ENCODE assay signal across 7 mouse cellular contexts in genomic region chr3:96102100-96102872, GRCm38 (mm10). TPM values are rescaled to one million over a fixed set of nuclear protein-coding genes. Genes with fewer than 3 reads are reported as not detected.
A peak's percentile ranks its signal among the peaks of the same experiment; 100 is the strongest.
DNase-seq lines count a peak whose midpoint lies in the region; ATAC-seq and TF ChIP-seq lines count a peak whose summit lies in the region.

No protein-coding gene starts in this region.

- no peaks in the 10 kb centered on the region for H3K27me3 ChIP-seq in forebrain, embryonic 15.5 days
- H3K27me3 ChIP-seq in hindbrain, embryonic 15.5 days = no peaks in the 10 kb centered on the region
- H3K27me3 ChIP-seq in megakaryocyte, embryonic 14.5 days (replicated peaks) = no peaks in the 10 kb centered on the region
- H3K27me3 ChIP-seq in spleen, adult 2 months (ENCODE audit: control insufficient read depth, insufficient read depth, low read length) = no peaks in the 10 kb centered on the region

- ATAC-seq in forebrain, embryonic 15.5 days (replicated peaks) = peak; percentile 39
- ATAC-seq in hindbrain, embryonic 15.5 days (ENCODE audit: low FRiP score, low read depth) = peak; percentile 25; the same call in 1 of the 2 replicates

- no peak overlapping the region for H3K27ac ChIP-seq in forebrain, embryonic 15.5 days (replicated peaks)
- no peak overlapping the region for H3K27ac ChIP-seq in hindbrain, embryonic 15.5 days (replicated peaks)
- no peak overlapping the region; the same call in 1 of the 2 replicates for H3K27ac ChIP-seq in spleen, adult 2 months (ENCODE audit: insufficient read depth, low read length)

- no peaks in the 10 kb centered on the region for H3K36me3 ChIP-seq in forebrain, embryonic 15.5 days
- no peaks in the 10 kb centered on the region for H3K36me3 ChIP-seq in hindbrain, embryonic 15.5 days
- H3K36me3 ChIP-seq in megakaryocyte, embryonic 14.5 days (replicated peaks; ENCODE audit: low read length) = peaks cover 9% of the 10 kb centered on the region
- no peaks in the 10 kb centered on the region for H3K36me3 ChIP-seq in spleen, adult 2 months (ENCODE audit: control insufficient read depth, insufficient read depth, low read length)

- no peak for TF ChIP-seq CTCF in spleen, adult 2 months (IDR thresholded peaks at IDR 0.05; ENCODE audit: extremely low read depth, insufficient read depth, insufficient read length, insufficient replicate concordance)

- peak; percentile 58 for DNase-seq in NIH3T3 (ENCODE audit: low read depth)
- DNase-seq in c-Kit-positive CD71-positive TER-119-negative erythroid progenitor cells, embryonic 14.5 days (ENCODE audit: low read depth) = peak; percentile 53
- DNase-seq in left cerebral cortex, adult 9 months (ENCODE audit: low spot score in 2 of 2) = peak; percentile 64 to 66
- DNase-seq in spleen, adult 2 months (ENCODE audit: low read depth in 1 of 2, low spot score in 2 of 2) = peak; percentile 40 to 54

- no peak for TF ChIP-seq POLR2A in spleen, adult 2 months (IDR thresholded peaks at IDR 0.05; ENCODE audit: low read depth, low read length)

- H3K4me3 ChIP-seq in forebrain, embryonic 15.5 days = peak overlapping the region; percentile 27
- peak overlapping the region; percentile 28 for H3K4me3 ChIP-seq in hindbrain, embryonic 15.5 days
- peak overlapping the region; percentile 87 for H3K4me3 ChIP-seq in megakaryocyte, embryonic 14.5 days (replicated peaks)
- peak overlapping the region; percentile 54 for H3K4me3 ChIP-seq in spleen, adult 2 months (ENCODE audit: extremely low read depth, insufficient read depth, insufficient read length)

- H3K9me3 ChIP-seq in forebrain, embryonic 15.5 days = no peaks in the 10 kb centered on the region
- H3K9me3 ChIP-seq in hindbrain, embryonic 15.5 days = no peaks in the 10 kb centered on the region
- no peaks in the 10 kb centered on the region for H3K9me3 ChIP-seq in megakaryocyte, embryonic 14.5 days

- H3K9ac ChIP-seq in forebrain, embryonic 15.5 days (replicated peaks) = 0 out of 2 replicates have a peak overlapping the region, but pooled peaks have one; percentile 20
- no peak overlapping the region for H3K9ac ChIP-seq in hindbrain, embryonic 15.5 days

- peak overlapping the region; percentile 41 for H3K4me2 ChIP-seq in forebrain, embryonic 15.5 days (replicated peaks)
- H3K4me2 ChIP-seq in hindbrain, embryonic 15.5 days = peak overlapping the region; percentile 53

- H3K4me1 ChIP-seq in forebrain, embryonic 15.5 days = peaks cover 30% of the 10 kb centered on the region
- H3K4me1 ChIP-seq in hindbrain, embryonic 15.5 days (replicated peaks) = peaks cover 26% of the 10 kb centered on the region
- H3K4me1 ChIP-seq in megakaryocyte, embryonic 14.5 days = peaks cover 62% of the 10 kb centered on the region
- H3K4me1 ChIP-seq in spleen, adult 2 months (ENCODE audit: control insufficient read depth, insufficient read depth, insufficient read length) = peaks cover 3% of the 10 kb centered on the region; the same call in 1 of the 2 replicates

- 15% methylated on average over 14 of the region's 14 CpGs for WGBS in forebrain, embryonic 15.5 days
- 15% methylated on average over 14 of the region's 14 CpGs for WGBS in hindbrain, embryonic 15.5 days
- 36% methylated on average over 14 of the region's 14 CpGs for WGBS in spleen, adult 2 months

RNA-seq across cellular contexts. Expression of gene Otud7b, which starts 2.0 kb away (rescaled TPM):
- 8.3 and 9.8 TPM in 2 replicates for polyA plus RNA-seq in forebrain, embryonic 15.5 days (2015; fragmentation: Nextera tagmentation; extraction: Ambion mirVana)
- 8.6 and 9.6 TPM in 2 replicates for polyA plus RNA-seq in hindbrain, embryonic 15.5 days (2015; fragmentation: Nextera tagmentation; extraction: Ambion mirVana)
- 9.2 and 12.9 TPM in 2 replicates for polyA plus RNA-seq in megakaryocyte, embryonic 14.5 days (2012; ENCODE audit: insufficient read depth, low replicate concordance)
- 11.1 and 19.8 TPM in 2 replicates for polyA plus RNA-seq in spleen, adult 2 months (2012; rRNA removed)

RNA-seq across cellular contexts. Expression of gene Vps45, which starts 44.0 kb away (rescaled TPM):
- polyA plus RNA-seq in forebrain, embryonic 15.5 days (2015; fragmentation: Nextera tagmentation; extraction: Ambion mirVana) = 64.4 and 65.6 TPM in 2 replicates
- polyA plus RNA-seq in hindbrain, embryonic 15.5 days (2015; fragmentation: Nextera tagmentation; extraction: Ambion mirVana) = 56.1 and 63.2 TPM in 2 replicates
- polyA plus RNA-seq in megakaryocyte, embryonic 14.5 days (2012; ENCODE audit: insufficient read depth, low replicate concordance) = 19.1 and 19.4 TPM in 2 replicates
- 2.0 and 2.5 TPM in 2 replicates for polyA plus RNA-seq in spleen, adult 2 months (2012; rRNA removed)

RNA-seq across cellular contexts. Expression of gene Mtmr11, which starts 59.5 kb away (rescaled TPM):
- polyA plus RNA-seq in forebrain, embryonic 15.5 days (2015; fragmentation: Nextera tagmentation; extraction: Ambion mirVana) = 10.0 and 11.2 TPM in 2 replicates
- polyA plus RNA-seq in hindbrain, embryonic 15.5 days (2015; fragmentation: Nextera tagmentation; extraction: Ambion mirVana) = 10.3 and 12.2 TPM in 2 replicates
- polyA plus RNA-seq in megakaryocyte, embryonic 14.5 days (2012; ENCODE audit: insufficient read depth, low replicate concordance) = 0.57 TPM in 1 of 2 replicates, not detected in the other
- polyA plus RNA-seq in spleen, adult 2 months (2012; rRNA removed) = 2.1 and 2.7 TPM in 2 replicates

Comparison
In these comparisons a context has a peak if more than half of its experiments do, and no peak if none do; other contexts are left out.
1. H3K4me3 ChIP-seq: peak in every context shown above with its lines; median percentile 87 in megakaryocyte, embryonic 14.5 days; 54 in spleen, adult 2 months; 28 in hindbrain, embryonic 15.5 days; 27 in forebrain, embryonic 15.5 days.